Mouse (Mus musculus) small intestine, adult 2 months (tissue): Measurements from ENCODE around the gene Mphosph9.

Source experiments
- CTCF ChIP-seq: fragments of 200-500 bp; IDR thresholded peaks from 2 replicates; pipeline ENCODE4 v1.5.1; 2012; ENCODE audit warnings: low read depth, mild to moderate bottlenecking, control low read depth, inconsistent platforms, low read length, moderate library complexity, mixed read lengths; ENCODE audit not compliant: insufficient replicate concordance, insufficient read length; ENCODE audit errors: extremely low read depth
- POLR2A ChIP-seq: fragments of 200-500 bp; IDR thresholded peaks from 2 replicates; pipeline ENCODE4 v1.6.1; 2012; ENCODE audit warnings: low read depth, mild to moderate bottlenecking, control low read depth, inconsistent platforms, low read length, moderate library complexity

- TF ChIP-seq CTCF (no peak), POLR2A (no peak)
Observed at GRCm38 (mm10) chr5:124244449-124244848, 83.3 kb downstream of the Mphosph9 start.
